Mouse (Mus musculus): ENCODE measurements around the gene Smbd1. TPM values are rescaled to one million over a fixed set of nuclear protein-coding genes. Genes with fewer than 3 reads are reported as not detected.

Smbd1 gene
- 0.18 TPM in 1 of 2 replicates, not detected in the other for polyA plus RNA-seq (2015; fragmentation: Nextera tagmentation; extraction: Ambion mirVana)

DNA sequence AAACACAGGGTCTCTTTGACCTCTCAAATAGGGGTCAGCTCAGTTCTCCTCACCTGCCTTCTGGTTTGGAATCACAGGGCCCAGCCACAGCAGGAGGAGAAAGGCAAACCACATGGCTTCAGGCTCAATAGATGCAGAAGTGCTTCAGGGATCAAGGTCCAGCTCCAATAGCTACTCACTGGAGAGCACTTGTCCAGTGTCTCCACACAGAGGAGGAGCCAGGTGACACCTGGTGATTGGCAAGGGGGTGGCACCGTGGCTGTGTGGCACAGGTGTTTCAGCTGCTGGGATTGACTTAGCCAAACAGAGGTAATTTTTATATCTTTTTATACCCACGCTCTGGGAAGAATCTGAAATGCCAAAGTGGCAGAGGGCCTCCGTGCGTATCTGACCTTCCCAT is at the start of gene Smbd1:
TSS of gene Smbd1 (minus strand) at position 157 of the 400 bp plus-strand sequence.
- no peak within 1 kb of the TSS for H3K4me2 ChIP-seq
- no peak within 1 kb of the TSS for H3K27ac ChIP-seq (replicated peaks)
- ATAC-seq (ENCODE audit: insufficient read depth) = no peak
- H3K27me3 ChIP-seq = 0 out of 2 replicates have a peak, but pooled peaks cover 3% of the 10 kb centered on the region
- H3K4me3 ChIP-seq (replicated peaks) = no peak within 1 kb of the TSS
- no peaks in the 10 kb centered on the region for H3K36me3 ChIP-seq (replicated peaks)
- H3K9me3 ChIP-seq (replicated peaks) = no peaks in the 10 kb centered on the region
- H3K4me1 ChIP-seq (replicated peaks) = peaks cover 28% of the 10 kb centered on the region
- no peak within 1 kb of the TSS for H3K9ac ChIP-seq
- WGBS (ENCODE audit: insufficient replicate concordance) = 69% methylated on average over 4 of the region's 4 CpGs

DNA sequence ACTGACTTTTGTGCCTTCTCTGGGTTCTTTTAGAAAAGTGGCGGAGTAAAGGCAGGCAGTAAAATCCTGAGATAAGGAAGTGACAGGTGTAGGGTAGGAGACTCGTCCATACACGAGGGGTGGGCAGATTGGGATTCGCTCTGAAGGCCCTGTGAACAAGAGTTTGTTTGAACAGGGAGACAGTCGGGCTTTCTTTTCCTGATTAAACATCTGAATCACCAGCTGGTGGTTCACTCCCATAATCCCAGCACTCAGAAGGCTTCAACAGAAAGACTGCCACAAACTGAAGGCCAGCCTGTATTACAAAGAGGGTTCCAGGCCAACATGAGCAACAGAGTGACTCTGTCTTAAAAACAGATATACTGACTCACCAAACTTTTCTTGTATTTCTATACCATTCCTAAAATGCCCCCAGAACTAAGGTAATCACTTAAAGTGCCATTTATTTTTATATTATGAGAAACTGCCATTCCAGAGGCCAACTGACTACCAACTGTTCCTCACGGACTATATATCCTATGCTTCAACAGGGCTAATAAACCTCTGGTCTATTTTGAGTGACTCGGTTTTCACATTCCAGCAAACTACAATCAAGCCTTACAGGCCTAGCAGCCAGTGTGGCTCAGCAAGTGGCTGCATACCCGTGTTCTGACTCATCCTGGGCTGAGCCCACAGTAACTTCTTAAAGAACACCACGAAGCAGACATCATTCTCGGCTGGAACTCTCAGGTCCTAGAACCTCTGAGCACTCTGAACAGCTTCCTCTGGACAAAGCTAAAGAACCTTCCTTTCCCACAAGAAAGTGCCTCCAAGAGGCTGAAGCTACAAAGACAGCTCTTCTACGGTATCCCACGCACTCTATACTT is 48.7 kb upstream of the Smbd1 start:
- Histone ChIP-seq H3K9ac (no peak overlapping the region), H3K27ac (replicated peaks) (no peak overlapping the region), H3K36me3 (replicated peaks) (peaks cover 6% of the 10 kb centered on the region; the same call in 1 of the 2 replicates), H3K4me2 (no peak overlapping the region), H3K4me3 (replicated peaks) (no peak overlapping the region), H3K9me3 (replicated peaks) (no peaks in the 10 kb centered on the region), H3K4me1 (replicated peaks) (peaks cover 3% of the 10 kb centered on the region; the same call in 1 of the 2 replicates), H3K27me3 (no peaks in the 10 kb centered on the region)
- no peak for ATAC-seq (ENCODE audit: insufficient read depth)
- 50% methylated on average over 12 of the region's 12 CpGs for whole genome bisulfite sequencing (ENCODE audit: insufficient replicate concordance)

DNA sequence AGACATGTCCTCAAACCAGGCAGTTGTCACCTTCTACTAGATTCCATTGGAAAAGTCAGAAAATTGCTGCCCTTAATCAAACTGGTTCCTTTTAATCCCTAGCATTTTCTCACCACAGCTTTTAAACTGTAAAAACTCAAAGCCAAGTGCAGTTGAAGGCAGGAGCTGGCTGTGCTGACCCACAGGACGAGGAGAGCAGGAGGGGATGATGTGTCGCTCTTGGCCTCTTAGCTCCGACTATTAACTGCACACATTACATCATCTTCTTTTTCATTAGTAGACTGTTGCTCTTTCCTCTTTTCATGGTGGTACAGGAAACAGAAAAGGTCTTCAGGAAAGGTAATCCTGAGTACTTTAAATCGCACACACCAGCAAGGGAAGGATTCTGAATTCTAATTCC is 48.1 kb upstream of the Smbd1 start:
- Histone ChIP-seq H3K36me3 (replicated peaks) (peaks cover 6% of the 10 kb centered on the region; the same call in 1 of the 2 replicates), H3K4me1 (replicated peaks) (peaks cover 3% of the 10 kb centered on the region; the same call in 1 of the 2 replicates), H3K27me3 (no peaks in the 10 kb centered on the region), H3K9me3 (replicated peaks) (no peaks in the 10 kb centered on the region), H3K27ac (replicated peaks) (no peak overlapping the region), H3K4me3 (replicated peaks) (no peak overlapping the region), H3K4me2 (no peak overlapping the region), H3K9ac (no peak overlapping the region)
- 60% methylated on average over 4 of the region's 4 CpGs for WGBS (ENCODE audit: insufficient replicate concordance)
- no peak for ATAC-seq (ENCODE audit: insufficient read depth)

DNA sequence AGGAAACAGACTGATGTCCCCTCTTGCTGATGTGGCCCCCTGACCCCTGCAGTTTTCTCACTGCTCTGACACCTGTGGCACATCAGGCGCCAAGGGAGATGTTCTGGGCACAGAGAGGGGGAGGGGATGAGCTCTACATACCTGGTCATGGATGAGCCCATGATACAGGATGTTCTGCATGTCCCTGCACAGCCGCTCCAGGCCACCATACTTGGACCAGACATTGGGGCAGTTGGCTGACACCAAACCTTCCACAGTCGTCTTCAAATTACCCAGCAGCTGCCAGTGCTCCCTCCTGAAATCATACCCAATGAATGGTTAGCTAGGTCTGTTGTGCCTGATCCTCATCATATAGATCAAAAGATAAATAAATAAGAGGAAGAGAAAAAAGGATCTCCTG is 46.5 kb upstream of the Smbd1 start:
- no peaks in the 10 kb centered on the region for H3K9me3 ChIP-seq (replicated peaks)
- no peaks in the 10 kb centered on the region for H3K27me3 ChIP-seq
- peaks cover 3% of the 10 kb centered on the region; the same call in 1 of the 2 replicates for H3K4me1 ChIP-seq (replicated peaks)
- no peak for ATAC-seq (ENCODE audit: insufficient read depth)
- no peak overlapping the region for H3K27ac ChIP-seq (replicated peaks)
- no peak overlapping the region for H3K9ac ChIP-seq
- H3K36me3 ChIP-seq (replicated peaks) = peaks cover 6% of the 10 kb centered on the region; the same call in 1 of the 2 replicates
- H3K4me2 ChIP-seq = no peak overlapping the region
- WGBS (ENCODE audit: insufficient replicate concordance) = 78% methylated on average over 3 of the region's 3 CpGs
- no peak overlapping the region for H3K4me3 ChIP-seq (replicated peaks)

DNA sequence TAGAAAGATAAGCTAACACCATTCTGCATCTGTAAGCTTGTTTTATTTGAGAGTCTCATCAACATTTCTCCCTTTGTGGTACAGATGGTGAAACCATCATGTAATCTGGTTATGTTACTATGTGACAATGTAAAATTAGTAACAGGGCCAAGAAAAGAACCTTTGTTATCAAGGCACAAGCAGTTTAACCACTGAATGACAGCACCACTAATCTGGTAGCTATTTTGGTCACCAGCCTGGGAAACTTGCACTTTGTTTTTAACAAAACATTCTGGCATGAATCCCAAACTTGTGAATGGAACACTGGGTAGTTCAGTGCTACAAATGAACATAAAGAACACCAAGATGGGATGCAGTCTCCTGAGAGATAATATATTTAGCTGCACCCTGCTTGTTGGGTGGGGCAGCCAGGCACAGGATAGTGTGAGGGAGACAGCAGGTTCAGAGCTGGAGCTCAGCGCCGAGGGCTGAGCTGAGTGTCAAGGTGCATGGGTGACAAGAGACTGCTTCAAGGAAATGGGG is 43.8 kb upstream of the Smbd1 start:
- H3K4me2 ChIP-seq = no peak overlapping the region
- H3K4me1 ChIP-seq (replicated peaks) = peaks cover 3% of the 10 kb centered on the region; the same call in 1 of the 2 replicates
- H3K36me3 ChIP-seq (replicated peaks) = peaks cover 5% of the 10 kb centered on the region; the same call in 1 of the 2 replicates
- no peak overlapping the region for H3K4me3 ChIP-seq (replicated peaks)
- H3K27ac ChIP-seq (replicated peaks) = 0 out of 2 replicates have a peak overlapping the region, but pooled peaks have one; percentile 1
- H3K9ac ChIP-seq = no peak overlapping the region
- H3K9me3 ChIP-seq (replicated peaks) = no peaks in the 10 kb centered on the region
- 30% methylated on average over 2 of the region's 2 CpGs for WGBS (ENCODE audit: insufficient replicate concordance)
- ATAC-seq (ENCODE audit: insufficient read depth) = no peak
- H3K27me3 ChIP-seq = no peaks in the 10 kb centered on the region

DNA sequence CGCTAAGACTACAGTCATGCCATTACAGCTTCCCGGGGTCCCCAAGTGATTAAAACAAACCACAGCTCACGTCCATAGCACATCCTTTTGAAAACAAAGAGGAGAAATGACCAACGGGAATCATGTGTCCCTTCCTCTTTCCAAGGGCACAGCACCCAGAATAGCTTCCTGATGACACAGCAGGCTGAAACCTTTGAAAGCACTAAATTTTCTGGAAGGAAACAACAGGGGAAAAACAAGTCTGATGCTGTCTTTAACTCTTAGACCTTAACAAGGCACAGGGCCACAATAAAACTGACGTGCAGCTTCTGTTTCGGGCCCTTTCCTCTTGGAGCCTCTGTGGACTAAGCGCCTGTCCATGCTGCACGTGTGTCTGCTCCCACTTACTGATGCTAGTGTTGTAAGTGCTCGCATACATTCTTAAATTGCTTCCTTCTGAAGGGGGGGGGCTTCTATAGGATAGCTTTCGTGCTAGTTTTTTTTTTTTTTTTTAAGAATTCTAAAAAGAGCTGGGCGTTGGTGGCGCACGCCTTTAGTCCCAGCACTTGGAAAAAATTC is 43.3 kb upstream of the Smbd1 start:
- Histone ChIP-seq H3K9ac (no peak overlapping the region), H3K27ac (replicated peaks) (0 out of 2 replicates have a peak overlapping the region, but pooled peaks have one; percentile 1), H3K27me3 (no peaks in the 10 kb centered on the region), H3K9me3 (replicated peaks) (no peaks in the 10 kb centered on the region), H3K4me2 (no peak overlapping the region), H3K4me3 (replicated peaks) (no peak overlapping the region), H3K4me1 (replicated peaks) (peaks cover 3% of the 10 kb centered on the region; the same call in 1 of the 2 replicates), H3K36me3 (replicated peaks) (peaks cover 10% of the 10 kb centered on the region)
- no peak for ATAC-seq (ENCODE audit: insufficient read depth)
- 50% methylated on average over 13 of the region's 13 CpGs for WGBS (ENCODE audit: insufficient replicate concordance)

DNA sequence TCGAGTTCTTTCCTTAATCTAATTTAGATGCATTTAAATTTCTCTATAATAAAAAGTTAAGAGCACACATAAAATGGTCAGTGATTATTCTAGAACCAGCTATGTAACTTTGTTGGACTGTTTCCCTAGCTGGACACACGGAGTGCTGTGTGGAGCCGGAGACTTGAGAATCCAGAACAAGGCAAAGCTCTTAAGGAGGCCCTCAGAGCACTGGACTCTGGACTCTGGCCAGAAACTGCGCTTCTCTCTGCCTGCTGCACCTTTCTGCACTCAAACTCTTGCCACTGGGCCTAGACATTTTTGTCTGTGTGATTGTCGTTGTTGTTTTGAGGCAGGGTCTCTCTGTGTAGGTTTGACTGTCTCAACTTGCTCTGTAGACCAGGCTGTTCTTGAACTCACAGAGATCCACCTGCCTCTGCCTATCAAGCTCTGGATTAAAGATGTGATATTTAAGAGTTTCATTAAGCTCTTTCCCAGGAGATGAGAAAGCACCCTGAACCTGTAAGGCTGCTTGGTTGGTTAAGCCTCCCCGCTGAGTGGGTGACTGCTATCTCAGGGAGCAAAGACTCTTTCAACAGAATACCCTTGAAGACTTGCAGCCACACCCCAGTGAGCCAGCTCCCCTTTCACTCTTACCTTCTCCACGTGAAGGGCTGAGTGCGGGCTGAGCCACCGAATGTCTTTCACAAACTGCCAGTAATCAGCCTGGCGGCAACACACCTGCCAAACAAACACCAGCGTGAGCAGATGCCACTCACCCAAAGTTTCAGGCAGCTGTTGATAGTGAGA is 39.0 kb upstream of the Smbd1 start:
- Histone ChIP-seq H3K4me3 (replicated peaks) (no peak overlapping the region), H3K36me3 (replicated peaks) (peaks cover 35% of the 10 kb centered on the region), H3K4me1 (replicated peaks) (no peaks in the 10 kb centered on the region; the same call in 1 of the 2 replicates), H3K4me2 (no peak overlapping the region), H3K9me3 (replicated peaks) (no peaks in the 10 kb centered on the region), H3K27ac (replicated peaks) (no peak overlapping the region), H3K27me3 (no peaks in the 10 kb centered on the region), H3K9ac (no peak overlapping the region)
- WGBS (ENCODE audit: insufficient replicate concordance) = 80% methylated on average over 11 of the region's 11 CpGs
- no peak for ATAC-seq (ENCODE audit: insufficient read depth)

DNA sequence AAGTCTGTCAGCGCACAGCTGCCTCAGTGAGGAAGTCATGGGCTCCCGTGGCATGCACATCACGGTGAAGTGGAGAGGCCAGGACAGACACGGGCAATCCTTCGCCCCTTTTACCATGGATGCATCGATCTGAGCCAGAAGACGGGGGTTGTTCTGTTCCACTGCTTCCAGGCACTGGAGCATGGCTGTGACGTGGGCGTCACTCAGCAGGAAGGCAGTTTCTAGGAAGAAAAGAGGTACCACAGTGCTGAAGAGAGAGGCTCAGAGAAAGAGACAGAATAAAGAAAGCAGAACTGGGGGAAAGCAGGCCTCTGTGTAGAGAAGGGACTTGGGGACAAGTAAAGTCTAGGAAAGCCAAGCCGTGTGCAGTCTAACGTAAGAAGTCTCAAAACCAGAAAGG is 36.8 kb upstream of the Smbd1 start:
- no peaks in the 10 kb centered on the region for H3K4me1 ChIP-seq (replicated peaks)
- no peak for ATAC-seq (ENCODE audit: insufficient read depth)
- H3K36me3 ChIP-seq (replicated peaks) = peaks cover 39% of the 10 kb centered on the region
- no peaks in the 10 kb centered on the region for H3K9me3 ChIP-seq (replicated peaks)
- no peak overlapping the region for H3K27ac ChIP-seq (replicated peaks)
- no peak overlapping the region for H3K4me2 ChIP-seq
- no peak overlapping the region for H3K9ac ChIP-seq
- H3K27me3 ChIP-seq = no peaks in the 10 kb centered on the region
- no peak overlapping the region for H3K4me3 ChIP-seq (replicated peaks)
- 84% methylated on average over 11 of the region's 11 CpGs for WGBS (ENCODE audit: insufficient replicate concordance)

DNA sequence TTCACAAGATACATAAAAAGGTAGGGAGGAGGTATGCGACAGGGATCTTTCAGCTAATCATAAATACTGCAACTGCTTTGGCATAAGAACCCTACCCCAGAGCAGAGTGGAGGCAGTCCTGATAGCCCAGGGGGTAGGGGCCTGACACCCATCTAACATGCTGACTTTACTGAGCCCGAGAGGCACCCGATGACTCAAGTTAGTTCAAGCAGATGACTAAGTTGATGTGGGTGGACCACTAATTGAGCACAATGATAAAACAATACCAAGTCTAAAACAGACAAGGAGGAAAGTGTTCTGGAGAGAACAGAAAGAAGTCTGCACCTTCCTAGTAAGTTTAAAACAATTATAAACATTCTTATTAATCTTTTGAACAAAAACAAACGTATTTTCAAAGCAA is 21.2 kb upstream of the Smbd1 start:
- Histone ChIP-seq H3K36me3 (replicated peaks) (peaks cover 12% of the 10 kb centered on the region; the same call in 1 of the 2 replicates), H3K4me2 (no peak overlapping the region), H3K4me3 (replicated peaks) (no peak overlapping the region), H3K4me1 (replicated peaks) (no peaks in the 10 kb centered on the region), H3K27me3 (no peaks in the 10 kb centered on the region), H3K9ac (no peak overlapping the region), H3K9me3 (replicated peaks) (no peaks in the 10 kb centered on the region), H3K27ac (replicated peaks) (no peak overlapping the region)
- no peak for ATAC-seq (ENCODE audit: insufficient read depth)
- WGBS (ENCODE audit: insufficient replicate concordance) = 72% methylated on average over 4 of the region's 4 CpGs

DNA sequence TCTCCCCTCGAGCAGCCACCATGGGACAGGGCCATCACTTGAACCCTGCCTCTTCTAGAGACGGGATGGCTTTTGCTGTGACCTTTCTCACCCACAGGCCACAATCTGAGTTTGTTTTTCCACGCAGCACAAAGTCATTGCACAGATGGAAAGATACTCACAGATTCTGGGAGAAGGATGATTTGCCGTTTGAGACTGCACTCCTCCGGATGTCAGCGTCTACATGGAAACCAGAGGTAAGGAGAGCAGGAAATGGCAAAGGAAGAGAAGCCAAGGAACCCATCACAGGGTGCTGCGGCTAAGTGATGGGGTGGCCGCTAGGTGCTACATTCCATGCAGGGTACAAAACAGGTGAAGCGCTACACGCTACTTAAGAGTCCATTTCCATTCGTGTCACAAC is 18.8 kb upstream of the Smbd1 start:
- no peak for ATAC-seq (ENCODE audit: insufficient read depth)
- 77% methylated on average over 11 of the region's 11 CpGs for WGBS (ENCODE audit: insufficient replicate concordance)

More for the DNA sequence above, 18.8 kb upstream of the Smbd1 start:
- Histone ChIP-seq H3K4me2 (no peak overlapping the region), H3K4me1 (replicated peaks) (no peaks in the 10 kb centered on the region), H3K27ac (replicated peaks) (no peak overlapping the region), H3K9me3 (replicated peaks) (no peaks in the 10 kb centered on the region), H3K36me3 (replicated peaks) (peaks cover 27% of the 10 kb centered on the region), H3K4me3 (replicated peaks) (no peak overlapping the region), H3K9ac (no peak overlapping the region), H3K27me3 (no peaks in the 10 kb centered on the region)
